Mouse (Mus musculus): ENCODE data around the gene Gpr1. TPM values are rescaled to one million over a fixed set of nuclear protein-coding genes. Genes with fewer than 3 reads are reported as not detected.

The Gpr1 gene
- 0.04 TPM in 1 of 2 replicates, not detected in the other for polyA plus RNA-seq (2015; fragmentation: Nextera tagmentation; extraction: Ambion mirVana)

- Histone ChIP-seq H3K36me3 (ENCODE audit: control insufficient read depth, insufficient read depth) (no peaks in the 10 kb centered on the region), H3K9ac (ENCODE audit: low read depth, low read length) (no peak within 1 kb of the TSS), H3K4me1 (ENCODE audit: control insufficient read depth, low read depth, low read length) (no peaks in the 10 kb centered on the region), H3K4me3 (ENCODE audit: low read depth, low read length) (no peak within 1 kb of the TSS), H3K9me3 (replicated peaks; ENCODE audit: control insufficient read depth, low read length) (no peaks in the 10 kb centered on the region), H3K4me2 (ENCODE audit: low read depth, low read length) (no peak within 1 kb of the TSS), H3K27ac (ENCODE audit: low read length) (no peak within 1 kb of the TSS), H3K27me3 (ENCODE audit: control insufficient read depth, insufficient read depth, low read depth, low read length) (peaks cover 3% of the 10 kb centered on the region; the same call in 1 of the 2 replicates)
- WGBS (ENCODE audit: insufficient replicate concordance), result 28% methylated on average over 3 of the region's 3 CpGs
- no peak for ATAC-seq (ENCODE audit: low read depth)
Measured at GRCm38 (mm10) chr1:63214271-63214558, at the start of gene Gpr1. Gene Gpr1 (minus strand): TSS chr1:63214543.

- H3K9ac ChIP-seq (ENCODE audit: low read depth, low read length), result no peak overlapping the region
- no peak overlapping the region for H3K27ac ChIP-seq (ENCODE audit: low read length)
- no peak overlapping the region for H3K4me2 ChIP-seq (ENCODE audit: low read depth, low read length)
- 39% methylated on average over 11 of the region's 11 CpGs for WGBS (ENCODE audit: insufficient replicate concordance)
- no peak overlapping the region for H3K4me3 ChIP-seq (ENCODE audit: low read depth, low read length)
- no peaks in the 10 kb centered on the region for H3K4me1 ChIP-seq (ENCODE audit: control insufficient read depth, low read depth, low read length)
- no peaks in the 10 kb centered on the region for H3K36me3 ChIP-seq (ENCODE audit: control insufficient read depth, insufficient read depth)
- no peaks in the 10 kb centered on the region for H3K9me3 ChIP-seq (replicated peaks; ENCODE audit: control insufficient read depth, low read length)
- H3K27me3 ChIP-seq (ENCODE audit: control insufficient read depth, insufficient read depth, low read depth, low read length), result peaks cover 78% of the 10 kb centered on the region
- ATAC-seq (ENCODE audit: low read depth), result no peak
Measured at GRCm38 (mm10) chr1:63263671-63264070, 49.3 kb upstream of the Gpr1 start.

- H3K4me3 ChIP-seq (ENCODE audit: low read depth, low read length), result no peak overlapping the region
- ATAC-seq (ENCODE audit: low read depth), result no peak
- no peaks in the 10 kb centered on the region for H3K4me1 ChIP-seq (ENCODE audit: control insufficient read depth, low read depth, low read length)
- H3K27ac ChIP-seq (ENCODE audit: low read length), result no peak overlapping the region
- no peaks in the 10 kb centered on the region for H3K9me3 ChIP-seq (replicated peaks; ENCODE audit: control insufficient read depth, low read length)
- H3K9ac ChIP-seq (ENCODE audit: low read depth, low read length), result no peak overlapping the region
- no peaks in the 10 kb centered on the region for H3K36me3 ChIP-seq (ENCODE audit: control insufficient read depth, insufficient read depth)
- H3K4me2 ChIP-seq (ENCODE audit: low read depth, low read length), result no peak overlapping the region
- WGBS (ENCODE audit: insufficient replicate concordance), result 47% methylated on average over 17 of the region's 17 CpGs
- H3K27me3 ChIP-seq (ENCODE audit: control insufficient read depth, insufficient read depth, low read depth, low read length), result peaks cover 75% of the 10 kb centered on the region
Measured at GRCm38 (mm10) chr1:63261041-63261590, 46.8 kb upstream of the Gpr1 start.

GRCm38 (mm10) chr1:63260742-63261033 is 46.3 kb upstream of the Gpr1 start:
- H3K9ac ChIP-seq (ENCODE audit: low read depth, low read length), result no peak overlapping the region
- H3K4me2 ChIP-seq (ENCODE audit: low read depth, low read length), result no peak overlapping the region
- no peaks in the 10 kb centered on the region for H3K4me1 ChIP-seq (ENCODE audit: control insufficient read depth, low read depth, low read length)
- 37% methylated on average over 5 of the region's 5 CpGs for WGBS (ENCODE audit: insufficient replicate concordance)
- ATAC-seq (ENCODE audit: low read depth), result no peak
- H3K36me3 ChIP-seq (ENCODE audit: control insufficient read depth, insufficient read depth), result no peaks in the 10 kb centered on the region
- no peak overlapping the region for H3K27ac ChIP-seq (ENCODE audit: low read length)
- no peak overlapping the region for H3K4me3 ChIP-seq (ENCODE audit: low read depth, low read length)
- peaks cover 76% of the 10 kb centered on the region for H3K27me3 ChIP-seq (ENCODE audit: control insufficient read depth, insufficient read depth, low read depth, low read length)
- no peaks in the 10 kb centered on the region for H3K9me3 ChIP-seq (replicated peaks; ENCODE audit: control insufficient read depth, low read length)

GRCm38 (mm10) chr1:63259916-63260741 is 45.8 kb upstream of the Gpr1 start:
- ATAC-seq (ENCODE audit: low read depth), result no peak
- WGBS (ENCODE audit: insufficient replicate concordance), result 40% methylated on average over 17 of the region's 17 CpGs
- H3K9me3 ChIP-seq (replicated peaks; ENCODE audit: control insufficient read depth, low read length), result no peaks in the 10 kb centered on the region
- H3K36me3 ChIP-seq (ENCODE audit: control insufficient read depth, insufficient read depth), result no peaks in the 10 kb centered on the region
- peaks cover 77% of the 10 kb centered on the region for H3K27me3 ChIP-seq (ENCODE audit: control insufficient read depth, insufficient read depth, low read depth, low read length)
- no peak overlapping the region for H3K4me3 ChIP-seq (ENCODE audit: low read depth, low read length)
- H3K27ac ChIP-seq (ENCODE audit: low read length), result no peak overlapping the region
- no peak overlapping the region for H3K4me2 ChIP-seq (ENCODE audit: low read depth, low read length)
- H3K9ac ChIP-seq (ENCODE audit: low read depth, low read length), result no peak overlapping the region
- H3K4me1 ChIP-seq (ENCODE audit: control insufficient read depth, low read depth, low read length), result no peaks in the 10 kb centered on the region

GRCm38 (mm10) chr1:63259271-63259830 is 45.0 kb upstream of the Gpr1 start:
- peaks cover 76% of the 10 kb centered on the region for H3K27me3 ChIP-seq (ENCODE audit: control insufficient read depth, insufficient read depth, low read depth, low read length)
- WGBS (ENCODE audit: insufficient replicate concordance), result 31% methylated on average over 11 of the region's 11 CpGs
- H3K4me3 ChIP-seq (ENCODE audit: low read depth, low read length), result no peak overlapping the region
- H3K9ac ChIP-seq (ENCODE audit: low read depth, low read length), result no peak overlapping the region
- no peaks in the 10 kb centered on the region for H3K4me1 ChIP-seq (ENCODE audit: control insufficient read depth, low read depth, low read length)
- no peak overlapping the region for H3K4me2 ChIP-seq (ENCODE audit: low read depth, low read length)
- ATAC-seq (ENCODE audit: low read depth), result no peak
- H3K9me3 ChIP-seq (replicated peaks; ENCODE audit: control insufficient read depth, low read length), result no peaks in the 10 kb centered on the region
- H3K27ac ChIP-seq (ENCODE audit: low read length), result no peak overlapping the region
- H3K36me3 ChIP-seq (ENCODE audit: control insufficient read depth, insufficient read depth), result no peaks in the 10 kb centered on the region

GRCm38 (mm10) chr1:63258501-63258900 is 44.2 kb upstream of the Gpr1 start:
- no peak overlapping the region for H3K9ac ChIP-seq (ENCODE audit: low read depth, low read length)
- H3K27ac ChIP-seq (ENCODE audit: low read length), result no peak overlapping the region
- peaks cover 68% of the 10 kb centered on the region for H3K27me3 ChIP-seq (ENCODE audit: control insufficient read depth, insufficient read depth, low read depth, low read length)
- 37% methylated on average over 2 of the region's 2 CpGs for WGBS (ENCODE audit: insufficient replicate concordance)
- H3K36me3 ChIP-seq (ENCODE audit: control insufficient read depth, insufficient read depth), result no peaks in the 10 kb centered on the region
- H3K9me3 ChIP-seq (replicated peaks; ENCODE audit: control insufficient read depth, low read length), result no peaks in the 10 kb centered on the region
- ATAC-seq (ENCODE audit: low read depth), result no peak
- no peak overlapping the region for H3K4me2 ChIP-seq (ENCODE audit: low read depth, low read length)
- H3K4me1 ChIP-seq (ENCODE audit: control insufficient read depth, low read depth, low read length), result no peaks in the 10 kb centered on the region
- no peak overlapping the region for H3K4me3 ChIP-seq (ENCODE audit: low read depth, low read length)

- Histone ChIP-seq H3K4me2 (ENCODE audit: low read depth, low read length) (no peak overlapping the region), H3K9ac (ENCODE audit: low read depth, low read length) (no peak overlapping the region), H3K27me3 (ENCODE audit: control insufficient read depth, insufficient read depth, low read depth, low read length) (peaks cover 68% of the 10 kb centered on the region), H3K9me3 (replicated peaks; ENCODE audit: control insufficient read depth, low read length) (no peaks in the 10 kb centered on the region), H3K4me1 (ENCODE audit: control insufficient read depth, low read depth, low read length) (no peaks in the 10 kb centered on the region), H3K36me3 (ENCODE audit: control insufficient read depth, insufficient read depth) (no peaks in the 10 kb centered on the region), H3K4me3 (ENCODE audit: low read depth, low read length) (no peak overlapping the region), H3K27ac (ENCODE audit: low read length) (no peak overlapping the region)
- WGBS (ENCODE audit: insufficient replicate concordance), result 25% methylated on average over 5 of the region's 5 CpGs
- no peak for ATAC-seq (ENCODE audit: low read depth)
Measured at GRCm38 (mm10) chr1:63256083-63256482, 41.7 kb upstream of the Gpr1 start.

- Histone ChIP-seq H3K27ac (ENCODE audit: low read length) (no peak overlapping the region), H3K9ac (ENCODE audit: low read depth, low read length) (no peak overlapping the region), H3K27me3 (ENCODE audit: control insufficient read depth, insufficient read depth, low read depth, low read length) (peaks cover 64% of the 10 kb centered on the region), H3K9me3 (replicated peaks; ENCODE audit: control insufficient read depth, low read length) (no peaks in the 10 kb centered on the region), H3K4me1 (ENCODE audit: control insufficient read depth, low read depth, low read length) (no peaks in the 10 kb centered on the region), H3K4me2 (ENCODE audit: low read depth, low read length) (no peak overlapping the region), H3K36me3 (ENCODE audit: control insufficient read depth, insufficient read depth) (no peaks in the 10 kb centered on the region), H3K4me3 (ENCODE audit: low read depth, low read length) (no peak overlapping the region)
- ATAC-seq (ENCODE audit: low read depth), result no peak
- WGBS (ENCODE audit: insufficient replicate concordance), result 23% methylated on average over 4 of the region's 4 CpGs
Measured at GRCm38 (mm10) chr1:63255101-63255500, 40.8 kb upstream of the Gpr1 start.
